Mouse (Mus musculus): Measurements from ENCODE around the gene Tor2a. TPM values are rescaled to one million over a fixed set of nuclear protein-coding genes. Genes with fewer than 3 reads are reported as not detected.

Gene Tor2a
- polyA plus RNA-seq, 1 experiment from 2014 or later, result 67.0 TPM

- no peak overlapping the region for H3K4me3 ChIP-seq (replicated peaks; ENCODE audit: low read length)
- no peak for ATAC-seq (ENCODE audit: insufficient read depth, low FRiP score)
- H3K36me3 ChIP-seq (ENCODE audit: control insufficient read depth, insufficient read depth, low read length), result no peaks in the 10 kb centered on the region
- H3K4me2 ChIP-seq (ENCODE audit: low read depth, low read length), result no peak overlapping the region
- no peak overlapping the region for H3K9ac ChIP-seq (ENCODE audit: low read length)
- H3K4me1 ChIP-seq (ENCODE audit: control insufficient read depth, insufficient read depth, low read length), result peaks cover 7% of the 10 kb centered on the region
- no peaks in the 10 kb centered on the region for H3K27me3 ChIP-seq (ENCODE audit: control insufficient read depth, insufficient read depth, low read length)
- H3K9me3 ChIP-seq (replicated peaks; ENCODE audit: control insufficient read depth, low read length), result no peaks in the 10 kb centered on the region
- 68% methylated on average over 16 of the region's 16 CpGs for WGBS
- 0 out of 2 replicates have a peak overlapping the region, but pooled peaks have one; percentile 26 for H3K27ac ChIP-seq (ENCODE audit: low read length)
Observed at GRCm38 (mm10) chr2:32724832-32725790, 31.9 kb upstream of the Tor2a start.

- H3K4me1 ChIP-seq (ENCODE audit: control insufficient read depth, insufficient read depth, low read length), result peaks cover 16% of the 10 kb centered on the region
- 1% methylated on average over 16 of the region's 16 CpGs for WGBS
- no peaks in the 10 kb centered on the region for H3K27me3 ChIP-seq (ENCODE audit: control insufficient read depth, insufficient read depth, low read length)
- peak overlapping the region; percentile 50 for H3K4me3 ChIP-seq (replicated peaks; ENCODE audit: low read length)
- H3K4me2 ChIP-seq (ENCODE audit: low read depth, low read length), result peak overlapping the region; percentile 66
- no peaks in the 10 kb centered on the region for H3K9me3 ChIP-seq (replicated peaks; ENCODE audit: control insufficient read depth, low read length)
- peak overlapping the region; percentile 69 for H3K9ac ChIP-seq (ENCODE audit: low read length)
- ATAC-seq (ENCODE audit: insufficient read depth, low FRiP score), result peak; percentile 97
- no peaks in the 10 kb centered on the region for H3K36me3 ChIP-seq (ENCODE audit: control insufficient read depth, insufficient read depth, low read length)
- H3K27ac ChIP-seq (ENCODE audit: low read length), result peak overlapping the region; percentile 40; the same call in 1 of the 2 replicates
Observed at GRCm38 (mm10) chr2:32727435-32727834, 29.6 kb upstream of the Tor2a start.

- Histone ChIP-seq H3K27me3 (ENCODE audit: control insufficient read depth, insufficient read depth, low read length) (no peaks in the 10 kb centered on the region), H3K27ac (ENCODE audit: low read length) (peak overlapping the region; percentile 15; the same call in 1 of the 2 replicates), H3K9me3 (replicated peaks; ENCODE audit: control insufficient read depth, low read length) (no peaks in the 10 kb centered on the region), H3K4me3 (replicated peaks; ENCODE audit: low read length) (peak overlapping the region; percentile 50), H3K4me2 (ENCODE audit: low read depth, low read length) (peak overlapping the region; percentile 66), H3K9ac (ENCODE audit: low read length) (peak overlapping the region; percentile 69), H3K36me3 (ENCODE audit: control insufficient read depth, insufficient read depth, low read length) (no peaks in the 10 kb centered on the region), H3K4me1 (ENCODE audit: control insufficient read depth, insufficient read depth, low read length) (peaks cover 16% of the 10 kb centered on the region)
- ATAC-seq (ENCODE audit: insufficient read depth, low FRiP score), result no peak
- WGBS, result 39% methylated on average over 7 of the region's 7 CpGs
Observed at GRCm38 (mm10) chr2:32728463-32728862, 28.6 kb upstream of the Tor2a start.

- ATAC-seq (ENCODE audit: insufficient read depth, low FRiP score), result no peak
- peak overlapping the region; percentile 19 for H3K4me3 ChIP-seq (replicated peaks; ENCODE audit: low read length)
- no peaks in the 10 kb centered on the region for H3K9me3 ChIP-seq (replicated peaks; ENCODE audit: control insufficient read depth, low read length)
- H3K27me3 ChIP-seq (ENCODE audit: control insufficient read depth, insufficient read depth, low read length), result no peaks in the 10 kb centered on the region
- H3K4me1 ChIP-seq (ENCODE audit: control insufficient read depth, insufficient read depth, low read length), result peaks cover 19% of the 10 kb centered on the region
- no peaks in the 10 kb centered on the region for H3K36me3 ChIP-seq (ENCODE audit: control insufficient read depth, insufficient read depth, low read length)
- H3K4me2 ChIP-seq (ENCODE audit: low read depth, low read length), result peak overlapping the region; percentile 38
- WGBS, result 68% methylated on average over 4 of the region's 4 CpGs
- peak overlapping the region; percentile 19; the same call in 1 of the 2 replicates for H3K9ac ChIP-seq (ENCODE audit: low read length)
- H3K27ac ChIP-seq (ENCODE audit: low read length), result peak overlapping the region; percentile 46; the same call in 1 of the 2 replicates
Observed at GRCm38 (mm10) chr2:32729547-32729946, 27.5 kb upstream of the Tor2a start.

GRCm38 (mm10) chr2:32730854-32731253 lies 26.2 kb upstream of the Tor2a start:
- Histone ChIP-seq H3K27ac (ENCODE audit: low read length) (peak overlapping the region; percentile 89), H3K27me3 (ENCODE audit: control insufficient read depth, insufficient read depth, low read length) (no peaks in the 10 kb centered on the region), H3K9me3 (replicated peaks; ENCODE audit: control insufficient read depth, low read length) (no peaks in the 10 kb centered on the region), H3K4me2 (ENCODE audit: low read depth, low read length) (peak overlapping the region; percentile 38), H3K9ac (ENCODE audit: low read length) (peak overlapping the region; percentile 37; the same call in 1 of the 2 replicates), H3K4me3 (replicated peaks; ENCODE audit: low read length) (0 out of 2 replicates have a peak overlapping the region, but pooled peaks have one; percentile 1), H3K4me1 (ENCODE audit: control insufficient read depth, insufficient read depth, low read length) (peaks cover 26% of the 10 kb centered on the region), H3K36me3 (ENCODE audit: control insufficient read depth, insufficient read depth, low read length) (no peaks in the 10 kb centered on the region)
- 32% methylated on average over 11 of the region's 11 CpGs for WGBS
- ATAC-seq (ENCODE audit: insufficient read depth, low FRiP score), result no peak

- H3K9me3 ChIP-seq (replicated peaks; ENCODE audit: control insufficient read depth, low read length), result no peaks in the 10 kb centered on the region
- H3K9ac ChIP-seq (ENCODE audit: low read length), result peak overlapping the region; percentile 28; the same call in 1 of the 2 replicates
- H3K27me3 ChIP-seq (ENCODE audit: control insufficient read depth, insufficient read depth, low read length), result no peaks in the 10 kb centered on the region
- H3K36me3 ChIP-seq (ENCODE audit: control insufficient read depth, insufficient read depth, low read length), result no peaks in the 10 kb centered on the region
- H3K4me3 ChIP-seq (replicated peaks; ENCODE audit: low read length), result no peak overlapping the region
- no peak for ATAC-seq (ENCODE audit: insufficient read depth, low FRiP score)
- H3K4me2 ChIP-seq (ENCODE audit: low read depth, low read length), result no peak overlapping the region
- 67% methylated on average over 4 of the region's 4 CpGs for WGBS
- peaks cover 26% of the 10 kb centered on the region for H3K4me1 ChIP-seq (ENCODE audit: control insufficient read depth, insufficient read depth, low read length)
- peak overlapping the region; percentile 89 for H3K27ac ChIP-seq (ENCODE audit: low read length)
Observed at GRCm38 (mm10) chr2:32731911-32732310, 25.1 kb upstream of the Tor2a start.

- no peak for ATAC-seq (ENCODE audit: insufficient read depth, low FRiP score)
- Histone ChIP-seq H3K9ac (ENCODE audit: low read length) (no peak overlapping the region), H3K27ac (ENCODE audit: low read length) (no peak overlapping the region), H3K36me3 (ENCODE audit: control insufficient read depth, insufficient read depth, low read length) (no peaks in the 10 kb centered on the region), H3K27me3 (ENCODE audit: control insufficient read depth, insufficient read depth, low read length) (no peaks in the 10 kb centered on the region), H3K4me2 (ENCODE audit: low read depth, low read length) (no peak overlapping the region), H3K9me3 (replicated peaks; ENCODE audit: control insufficient read depth, low read length) (no peaks in the 10 kb centered on the region), H3K4me3 (replicated peaks; ENCODE audit: low read length) (no peak overlapping the region), H3K4me1 (ENCODE audit: control insufficient read depth, insufficient read depth, low read length) (peaks cover 26% of the 10 kb centered on the region)
- 71% methylated on average over 6 of the region's 6 CpGs for WGBS
Observed at GRCm38 (mm10) chr2:32732695-32733094, 24.3 kb upstream of the Tor2a start.

GRCm38 (mm10) chr2:32734480-32734879 lies 22.6 kb upstream of the Tor2a start:
- no peak for ATAC-seq (ENCODE audit: insufficient read depth, low FRiP score)
- Histone ChIP-seq H3K4me2 (ENCODE audit: low read depth, low read length) (no peak overlapping the region), H3K9me3 (replicated peaks; ENCODE audit: control insufficient read depth, low read length) (no peaks in the 10 kb centered on the region), H3K4me3 (replicated peaks; ENCODE audit: low read length) (no peak overlapping the region), H3K27ac (ENCODE audit: low read length) (peak overlapping the region; percentile 58), H3K9ac (ENCODE audit: low read length) (no peak overlapping the region), H3K4me1 (ENCODE audit: control insufficient read depth, insufficient read depth, low read length) (peaks cover 26% of the 10 kb centered on the region), H3K27me3 (ENCODE audit: control insufficient read depth, insufficient read depth, low read length) (no peaks in the 10 kb centered on the region), H3K36me3 (ENCODE audit: control insufficient read depth, insufficient read depth, low read length) (no peaks in the 10 kb centered on the region)
- WGBS, result 38% methylated on average over 4 of the region's 4 CpGs

- Histone ChIP-seq H3K4me3 (replicated peaks; ENCODE audit: low read length) (no peak overlapping the region), H3K4me2 (ENCODE audit: low read depth, low read length) (no peak overlapping the region), H3K36me3 (ENCODE audit: control insufficient read depth, insufficient read depth, low read length) (no peaks in the 10 kb centered on the region), H3K9me3 (replicated peaks; ENCODE audit: control insufficient read depth, low read length) (no peaks in the 10 kb centered on the region), H3K27ac (ENCODE audit: low read length) (peak overlapping the region; percentile 58; the same call in 1 of the 2 replicates), H3K9ac (ENCODE audit: low read length) (no peak overlapping the region), H3K4me1 (ENCODE audit: control insufficient read depth, insufficient read depth, low read length) (peaks cover 26% of the 10 kb centered on the region), H3K27me3 (ENCODE audit: control insufficient read depth, insufficient read depth, low read length) (no peaks in the 10 kb centered on the region)
- WGBS, result 49% methylated on average over 4 of the region's 4 CpGs
- ATAC-seq (ENCODE audit: insufficient read depth, low FRiP score), result no peak; the same call in 1 of the 2 replicates
Observed at GRCm38 (mm10) chr2:32734933-32735332, 22.1 kb upstream of the Tor2a start.

All from stomach, embryonic 16.5 days (tissue).